9 mouse cellular contexts compared by ENCODE assay signal in the genomic region with DNA sequence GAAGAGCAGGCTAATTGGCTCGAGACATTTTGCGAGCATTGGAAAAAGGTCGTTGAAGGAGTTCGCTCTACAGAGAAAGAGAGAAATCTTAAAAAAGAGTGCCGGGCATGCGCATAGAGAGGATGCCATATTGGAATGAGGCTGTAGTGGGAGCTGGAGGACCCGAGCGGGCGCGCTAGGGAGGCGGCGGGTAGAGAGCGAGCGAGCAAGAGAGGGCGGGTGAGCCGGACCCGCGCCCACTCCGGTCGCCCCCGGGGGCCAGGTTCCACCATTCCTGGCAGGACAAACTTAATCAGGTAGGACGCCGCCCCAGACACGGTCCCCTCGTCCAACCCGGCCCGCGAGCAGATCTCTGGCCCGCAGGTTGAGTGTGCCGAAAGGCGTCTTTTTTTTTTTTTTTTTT. TPM values are rescaled to one million over a fixed set of nuclear protein-coding genes. Genes with fewer than 3 reads are reported as not detected.
DNase-seq lines count a peak whose midpoint lies in the region; ATAC-seq and TF ChIP-seq lines count a peak whose summit lies in the region.
"Had no signal": no experiment of that assay in that cellular context is flagged by ENCODE, and none has a peak within 500 bp of the region (broad histone marks: within the 10 kb centered on the region; RNA-seq: fewer than 3 reads in every experiment).

No protein-coding gene starts in this region.

- intact Hi-C loops in heart, adult 2 months (cut with DNase I) = no loop called here

- peak overlapping the region; percentile 60 for H3K9ac ChIP-seq in embryonic facial prominence, embryonic 11.5 days (replicated peaks; ENCODE audit: low read length)
- peak overlapping the region; percentile 48 for H3K9ac ChIP-seq in heart, adult 2 months (ENCODE audit: low read depth, low read length)
- 0 out of 2 replicates have a peak overlapping the region, but pooled peaks have one; percentile 21 for H3K9ac ChIP-seq in liver, adult 2 months (ENCODE audit: low read depth, low read length)
- H3K9ac ChIP-seq in midbrain, postnatal 0 days (replicated peaks; ENCODE audit: low read length, poor library complexity, severe bottlenecking) = peak overlapping the region; percentile 52
- H3K9ac ChIP-seq in stomach, embryonic 14.5 days (replicated peaks; ENCODE audit: low read depth, low read length) = no peak overlapping the region

- H3K27me3 ChIP-seq in embryonic facial prominence, embryonic 11.5 days (ENCODE audit: control insufficient read depth, insufficient read depth, low read length) = peaks cover 54% of the 10 kb centered on the region
- H3K27me3 ChIP-seq in heart, adult 2 months (ENCODE audit: control insufficient read depth, insufficient read depth, low read length) = peaks cover 23% of the 10 kb centered on the region
- peaks cover 7% of the 10 kb centered on the region for H3K27me3 ChIP-seq in kidney, adult 2 months (replicated peaks; ENCODE audit: control insufficient read depth, insufficient read depth, low read length)
- peaks cover 26% of the 10 kb centered on the region; the same call in 1 of the 2 replicates for H3K27me3 ChIP-seq in liver, adult 2 months (ENCODE audit: control insufficient read depth, insufficient read depth, low read length)
- peaks cover 29% of the 10 kb centered on the region for H3K27me3 ChIP-seq in midbrain, postnatal 0 days (ENCODE audit: insufficient read depth, low read length)
- peaks cover 36% of the 10 kb centered on the region for H3K27me3 ChIP-seq in stomach, embryonic 14.5 days (ENCODE audit: control insufficient read depth, insufficient read depth, low read length)

- H3K4me1 ChIP-seq in embryonic facial prominence, embryonic 11.5 days (ENCODE audit: control insufficient read depth, insufficient read depth, low read length) = no peaks in the 10 kb centered on the region
- peaks cover 5% of the 10 kb centered on the region for H3K4me1 ChIP-seq in heart, adult 2 months (ENCODE audit: control insufficient read depth, insufficient read depth, low read length)
- H3K4me1 ChIP-seq in kidney, adult 2 months (ENCODE audit: control insufficient read depth, insufficient read depth, low read length) = no peaks in the 10 kb centered on the region
- peaks cover 12% of the 10 kb centered on the region for H3K4me1 ChIP-seq in liver, adult 2 months (ENCODE audit: control insufficient read depth, insufficient read depth, low read length)
- H3K4me1 ChIP-seq in midbrain, postnatal 0 days (ENCODE audit: insufficient read depth, low read length) = 0 out of 2 replicates have a peak, but pooled peaks cover 3% of the 10 kb centered on the region
- H3K4me1 ChIP-seq in stomach, embryonic 14.5 days (ENCODE audit: control insufficient read depth, insufficient read depth, low read length) = peaks cover 11% of the 10 kb centered on the region

- no peak for TF ChIP-seq EP300 in heart, adult 2 months (IDR thresholded peaks at IDR 0.05; ENCODE audit: insufficient read depth, low read depth, low read length)

- peak overlapping the region; percentile 93 for H3K4me2 ChIP-seq in embryonic facial prominence, embryonic 11.5 days (ENCODE audit: low read depth, low read length)
- peak overlapping the region; percentile 94 for H3K4me2 ChIP-seq in midbrain, postnatal 0 days (ENCODE audit: low read depth, low read length, poor library complexity, severe bottlenecking)
- peak overlapping the region; percentile 96 for H3K4me2 ChIP-seq in stomach, embryonic 14.5 days (replicated peaks; ENCODE audit: low read depth, low read length)

- H3K36me3 ChIP-seq in embryonic facial prominence, embryonic 11.5 days (replicated peaks; ENCODE audit: control insufficient read depth, insufficient read depth, low read depth, low read length) = no peaks in the 10 kb centered on the region
- no peaks in the 10 kb centered on the region for H3K36me3 ChIP-seq in heart, adult 2 months (ENCODE audit: control insufficient read depth, insufficient read depth, low read length)
- no peaks in the 10 kb centered on the region for H3K36me3 ChIP-seq in kidney, adult 2 months (ENCODE audit: control insufficient read depth, insufficient read depth, low read length)
- H3K36me3 ChIP-seq in liver, adult 2 months (ENCODE audit: control insufficient read depth, insufficient read depth, low read length) = no peaks in the 10 kb centered on the region
- H3K36me3 ChIP-seq in midbrain, postnatal 0 days (ENCODE audit: insufficient read depth, low read length) = no peaks in the 10 kb centered on the region
- no peaks in the 10 kb centered on the region for H3K36me3 ChIP-seq in stomach, embryonic 14.5 days (ENCODE audit: control insufficient read depth, insufficient read depth, low read length)

- no peak overlapping the region for H3K27ac ChIP-seq in embryonic facial prominence, embryonic 11.5 days (replicated peaks; ENCODE audit: low read depth, low read length)
- no peak overlapping the region for H3K27ac ChIP-seq in heart, adult 2 months
- no peak overlapping the region for H3K27ac ChIP-seq in kidney, adult 2 months (ENCODE audit: insufficient read depth, low read depth, low read length)
- no peak overlapping the region for H3K27ac ChIP-seq in liver, adult 2 months (replicated peaks; ENCODE audit: insufficient read depth, low read depth, low read length)
- H3K27ac ChIP-seq in midbrain, postnatal 0 days (ENCODE audit: low read depth, low read length) = no peak overlapping the region
- no peak overlapping the region for H3K27ac ChIP-seq in stomach, embryonic 14.5 days (ENCODE audit: low read length)

- peak overlapping the region; percentile 56 for H3K4me3 ChIP-seq in embryonic facial prominence, embryonic 11.5 days (ENCODE audit: low read depth, low read length)
- H3K4me3 ChIP-seq in heart, adult 2 months = peak overlapping the region; percentile 52
- peak overlapping the region; percentile 58 for H3K4me3 ChIP-seq in kidney, adult 2 months (ENCODE audit: insufficient read depth, low read depth, low read length)
- peak overlapping the region; percentile 45; the same call in 1 of the 2 replicates for H3K4me3 ChIP-seq in liver, adult 2 months (ENCODE audit: insufficient read depth, low read depth, low read length)
- peak overlapping the region; percentile 66 for H3K4me3 ChIP-seq in midbrain, postnatal 0 days (ENCODE audit: low read depth, low read length)
- H3K4me3 ChIP-seq in stomach, embryonic 14.5 days (ENCODE audit: low read depth, low read length) = peak overlapping the region; percentile 50

- TF ChIP-seq CTCF in heart, adult 2 months (IDR thresholded peaks at IDR 0.05) = peak; percentile 27
- no peak for TF ChIP-seq CTCF in kidney, adult 2 months (conservative IDR thresholded peaks at IDR 0.05; ENCODE audit: insufficient read depth, insufficient read length, low read depth, low read length)
- TF ChIP-seq CTCF in liver, adult 2 months (IDR thresholded peaks at IDR 0.05; ENCODE audit: low read depth, low read length) = no peak
- TF ChIP-seq CTCF in midbrain, postnatal 0 days (IDR thresholded peaks at IDR 0.05) = peak; percentile 62

- peak; percentile 63 for DNase-seq in left cerebral cortex, adult 18-20 months (ENCODE audit: low spot score in 2 of 2)
- DNase-seq in left cerebral cortex, adult 11 months (ENCODE audit: low spot score) = no peak
- peak; percentile 84 for DNase-seq in embryonic facial prominence, embryonic 11.5 days (ENCODE audit: low spot score)
- DNase-seq in heart, adult 2 months = peak; percentile 54 to 55
- peak; percentile 42 for DNase-seq in kidney, adult 2 months
- DNase-seq in liver, adult 2 months (ENCODE audit: extremely low read depth, low read depth, low spot score) = no peak
- DNase-seq in midbrain, postnatal 0 days (ENCODE audit: low spot score) = peak; percentile 89

- H3K79me2 ChIP-seq in heart, adult 2 months (replicated peaks; ENCODE audit: control insufficient read depth, insufficient read depth, low read length) = no peaks in the 10 kb centered on the region
- H3K79me2 ChIP-seq in liver, adult 2 months (ENCODE audit: control insufficient read depth, insufficient read depth, low read length) = no peaks in the 10 kb centered on the region

- peak; percentile 64; the same call in 1 of the 2 replicates for ATAC-seq in embryonic facial prominence, embryonic 11.5 days (replicated peaks; ENCODE audit: insufficient number of reproducible peaks, low FRiP score, low TSS enrichment, low read depth)
- peak; percentile 86 for ATAC-seq in midbrain, postnatal 0 days (ENCODE audit: low FRiP score)
- peak; percentile 86 for ATAC-seq in stomach, embryonic 14.5 days (ENCODE audit: insufficient number of reproducible peaks, insufficient read depth, low FRiP score, low read depth)

- no peak for TF ChIP-seq POLR2A in heart, adult 2 months (IDR thresholded peaks at IDR 0.05; ENCODE audit: insufficient read depth, low read depth, low read length)
- TF ChIP-seq POLR2A in kidney, adult 2 months (IDR thresholded peaks at IDR 0.05; ENCODE audit: low read depth, low read length) = no peak
- no peak for TF ChIP-seq POLR2A in liver, adult 2 months (IDR thresholded peaks at IDR 0.05; ENCODE audit: extremely low read depth, insufficient read depth, low read length)

- H3K9me3 ChIP-seq in embryonic facial prominence, embryonic 11.5 days (replicated peaks; ENCODE audit: control insufficient read depth, low read length) = no peaks in the 10 kb centered on the region
- no peaks in the 10 kb centered on the region for H3K9me3 ChIP-seq in midbrain, postnatal 0 days (ENCODE audit: low read length)
- H3K9me3 ChIP-seq in stomach, embryonic 14.5 days (ENCODE audit: control insufficient read depth, low read depth, low read length) = no peaks in the 10 kb centered on the region

- WGBS in embryonic facial prominence, embryonic 11.5 days = 0% methylated on average over 31 of the region's 31 CpGs
- 2% methylated on average over 31 of the region's 31 CpGs for WGBS in heart, adult 2 months
- WGBS in kidney, adult 2 months = under 1% methylated on average over 31 of the region's 31 CpGs
- 2% methylated on average over 31 of the region's 31 CpGs for WGBS in liver, adult 2 months
- under 1% methylated on average over 31 of the region's 31 CpGs for WGBS in midbrain, postnatal 0 days
- under 1% methylated on average over 30 of the region's 31 CpGs for WGBS in stomach, embryonic 14.5 days

RNA-seq across cellular contexts. Expression of a gene that starts 2.0 kb away (rescaled TPM):
- 1 to 10 TPM; 2.2 to 2.3 TPM for total RNA-seq in left cerebral cortex, adult 18-20 months (2021)
- polyA plus RNA-seq in embryonic facial prominence, embryonic 11.5 days (2014; fragmentation: Nextera tagmentation; extraction: Ambion mirVana) = 1.0 and 1.8 TPM in 2 replicates
- under 1 TPM; 0.25 to 0.39 TPM for total RNA-seq in heart, adult 2 months (2021)
- 0.06 and 0.12 TPM in 2 replicates for polyA plus RNA-seq in heart, adult 2 months (2012; rRNA removed)
- 0.07 and 0.16 TPM in 2 replicates for polyA plus RNA-seq in kidney, adult 2 months (2012; rRNA removed)
- total RNA-seq in liver, adult 2 months (2014; rRNA removed) = under 0.01 and 0.07 TPM in 2 replicates
- 0.05 and 0.06 TPM in 2 replicates for polyA plus RNA-seq in liver, adult 2 months (2012; rRNA removed)
- 5.5 and 8.2 TPM in 2 replicates for total RNA-seq in midbrain, postnatal 0 days (2014; rRNA removed)
- 4.6 and 5.3 TPM in 2 replicates for polyA plus RNA-seq in midbrain, postnatal 0 days (2015; fragmentation: Nextera tagmentation; extraction: Ambion mirVana)
- polyA plus RNA-seq in stomach, embryonic 14.5 days (2014; fragmentation: Nextera tagmentation; extraction: Ambion mirVana) = 2.1 and 2.3 TPM in 2 replicates
- total RNA-seq: MEL had no signal

Comparison
In these comparisons a context has a peak if more than half of its experiments do, and no peak if none do; other contexts are left out.
1. DNase-seq: peak in left cerebral cortex, adult 18-20 months (2 of 2), embryonic facial prominence, embryonic 11.5 days (single experiment), heart, adult 2 months (2 of 2), kidney, adult 2 months (single experiment) and midbrain, postnatal 0 days (single experiment); none in left cerebral cortex, adult 11 months (single experiment) and liver, adult 2 months (single experiment).
2. CTCF ChIP-seq: peak in heart, adult 2 months (single experiment) and midbrain, postnatal 0 days (single experiment); none in kidney, adult 2 months (single experiment) and liver, adult 2 months (single experiment).
3. Peak in every context shown above with its lines, with median percentiles within 50 percentile points of each other: ATAC-seq, H3K4me2 ChIP-seq and H3K4me3 ChIP-seq.